Mouse (Mus musculus) intestine, embryonic 16.5 days (tissue): ENCODE measurements around the gene Shmt2. TPM values are rescaled to one million over a fixed set of nuclear protein-coding genes. Genes with fewer than 3 reads are reported as not detected.

Experiments used
- ATAC-seq: fragments of 200-750 bp; cut with Nextera tagmentation; 2 replicates; pipeline ENCODE4 v1.8.0; 2017; ENCODE audit warnings: moderate TSS enrichment, moderate library complexity
- H3K27ac ChIP-seq: fragments of 300-500 bp; sonication (generic); 2 replicates; pipeline ENCODE4 v1.5.1; 2014; ENCODE audit warnings: mild to moderate bottlenecking, low read length
- H3K27me3 ChIP-seq: fragments of 300-500 bp; sonication (generic); replicated peaks from 2 replicates; pipeline ENCODE4 v1.6.1; 2014; ENCODE audit warnings: low read length, control low read depth, mixed read lengths; ENCODE audit not compliant: control insufficient read depth, insufficient read depth
- H3K36me3 ChIP-seq: fragments of 300-500 bp; sonication (generic); 2 replicates; pipeline ENCODE4 v1.6.1; 2014; ENCODE audit warnings: low read length, control low read depth; ENCODE audit not compliant: control insufficient read depth, insufficient read depth
- H3K4me1 ChIP-seq: fragments of 300-500 bp; sonication (generic); 2 replicates; pipeline ENCODE4 v1.6.1; 2014; ENCODE audit warnings: low read length, control low read depth, mixed read lengths; ENCODE audit not compliant: control insufficient read depth, insufficient read depth
- H3K4me2 ChIP-seq: fragments of 300-500 bp; sonication (generic); 2 replicates; pipeline ENCODE4 v1.6.1; 2014; ENCODE audit warnings: low read depth, low read length, control low read depth
- H3K4me3 ChIP-seq: fragments of 300-500 bp; sonication (generic); 2 replicates; pipeline ENCODE4 v1.5.1; 2014; ENCODE audit warnings: mild to moderate bottlenecking, low read length
- H3K9ac ChIP-seq: fragments of 300-500 bp; sonication (generic); 2 replicates; pipeline ENCODE4 v1.6.1; 2014; ENCODE audit warnings: low read depth, low read length
- H3K9me3 ChIP-seq: fragments of 300-500 bp; sonication (generic); 2 replicates; pipeline ENCODE4 v1.6.1; 2016; ENCODE audit warnings: low read length, control low read depth; ENCODE audit not compliant: control insufficient read depth
- WGBS: fragments of 180-500 bp; shearing (Covaris S2); extraction: QIAGEN DNeasy Blood & Tissue Kit; methylation state at CpG from one replicate; pipeline ENCODE4 v1.1.7; 2014; 5-methylcytosine and 5-hydroxymethylcytosine counted together
- polyA plus RNA-seq: library from polyadenylated mRNA; unstranded; fragments of >200 nt; fragmentation: Nextera tagmentation; extraction: Ambion mirVana; gene quantifications from 2 replicates; pipeline ENCODE4 v1.2.1, GENCODE M21; 2015

Shmt2 gene
- polyA plus RNA-seq, 1 experiment from 2014 or later = 170 TPM

DNA sequence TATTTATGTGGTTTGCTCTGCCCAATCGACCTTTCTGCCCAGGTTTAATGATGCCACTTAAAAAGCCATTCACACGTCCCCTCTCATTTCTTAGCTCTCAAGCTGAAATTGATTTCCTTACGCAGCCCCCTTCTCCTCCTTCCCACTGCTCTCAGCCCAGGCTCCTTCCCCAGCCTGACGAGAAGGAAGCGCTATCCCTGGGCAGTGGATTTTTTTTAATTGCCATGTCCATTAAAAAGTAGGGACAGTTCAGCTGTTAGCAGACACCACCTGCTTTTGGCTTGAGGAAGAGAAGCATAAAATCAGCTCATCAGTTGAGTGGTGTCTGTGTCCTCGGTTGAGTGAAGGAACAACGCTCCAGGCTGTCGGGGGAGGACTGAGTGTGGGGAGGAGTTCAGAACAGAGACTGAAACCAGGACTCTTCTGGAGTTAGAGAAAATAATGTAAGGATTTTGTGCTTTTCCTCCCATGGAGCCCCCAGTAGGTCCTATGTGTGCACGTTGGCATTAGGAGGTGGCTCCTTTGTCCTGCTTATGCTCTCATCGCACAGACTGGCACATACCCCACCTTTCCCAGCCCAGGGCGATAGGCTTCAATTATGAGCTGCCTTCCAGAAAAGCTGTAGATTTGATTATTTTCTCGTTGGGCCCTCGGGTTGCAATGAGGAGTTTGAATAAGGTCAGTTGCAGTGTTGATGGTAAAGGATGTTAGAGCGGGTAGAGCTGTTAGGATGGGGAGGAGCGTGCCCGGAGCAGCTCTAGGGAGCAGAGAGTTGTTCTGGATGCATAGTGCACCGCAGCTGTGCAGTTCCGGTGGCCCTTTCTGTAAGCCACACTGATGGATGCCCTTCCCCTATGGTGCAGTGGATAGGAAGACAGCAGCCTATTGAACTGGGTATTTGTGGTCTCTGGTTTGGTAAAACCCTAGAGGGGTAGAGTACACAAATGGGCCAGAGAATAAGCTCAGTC lies 31.8 kb downstream of the Shmt2 start:
- Histone ChIP-seq H3K9me3 (no peaks in the 10 kb centered on the region), H3K9ac (no peak overlapping the region), H3K4me3 (no peak overlapping the region), H3K27ac (no peak overlapping the region), H3K36me3 (peaks cover 14% of the 10 kb centered on the region), H3K4me2 (no peak overlapping the region), H3K4me1 (no peaks in the 10 kb centered on the region), H3K27me3 (no peaks in the 10 kb centered on the region)
- ATAC-seq = no peak
- 85% methylated on average over 18 of the region's 18 CpGs for WGBS

DNA sequence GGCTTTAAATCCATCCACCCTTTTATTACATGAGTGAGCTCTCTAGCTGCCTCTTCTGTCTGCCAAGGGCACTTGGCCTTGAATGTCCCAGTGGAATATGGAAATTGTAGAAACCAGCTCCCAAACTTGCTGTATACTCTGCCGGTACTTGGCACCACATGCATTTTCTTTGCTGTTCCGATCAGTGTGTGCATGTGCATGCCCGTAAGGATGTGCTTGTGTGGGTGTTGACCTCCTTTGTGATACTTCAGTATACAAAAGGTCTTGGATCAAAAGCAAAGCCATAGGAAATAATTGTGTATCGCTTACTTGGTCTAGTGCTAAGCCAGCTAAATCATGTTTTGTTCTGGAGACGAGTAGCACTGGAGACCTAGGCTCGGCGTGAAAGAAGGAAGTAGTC lies 33.4 kb downstream of the Shmt2 start:
- H3K4me1 ChIP-seq = no peaks in the 10 kb centered on the region
- no peak overlapping the region for H3K27ac ChIP-seq
- no peak overlapping the region for H3K4me3 ChIP-seq
- H3K36me3 ChIP-seq = peaks cover 9% of the 10 kb centered on the region
- ATAC-seq = no peak
- no peaks in the 10 kb centered on the region for H3K27me3 ChIP-seq
- H3K4me2 ChIP-seq = no peak overlapping the region
- no peak overlapping the region for H3K9ac ChIP-seq
- 87% methylated on average over 7 of the region's 7 CpGs for WGBS
- no peaks in the 10 kb centered on the region for H3K9me3 ChIP-seq

DNA sequence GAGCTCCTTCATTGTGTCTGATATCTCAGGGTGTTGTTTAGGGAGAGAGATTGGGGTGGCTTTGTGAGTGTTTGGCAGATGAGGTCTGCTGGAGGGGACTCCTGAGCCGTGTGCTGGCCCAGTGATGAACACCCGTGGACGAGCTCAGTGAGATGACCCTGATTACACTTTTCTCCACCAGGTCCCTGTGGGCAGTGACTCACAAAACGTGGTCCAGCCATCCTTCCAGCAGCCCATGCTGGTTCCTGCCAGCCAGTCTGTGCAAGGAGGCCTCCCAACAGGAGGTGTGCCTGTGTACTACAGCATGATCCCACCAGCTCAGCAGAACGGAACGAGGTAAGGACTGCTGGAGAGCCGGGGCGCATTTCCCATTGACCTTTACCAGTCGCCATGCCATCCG lies 37.0 kb downstream of the Shmt2 start:
- H3K36me3 ChIP-seq = peaks cover 5% of the 10 kb centered on the region
- no peak overlapping the region for H3K9ac ChIP-seq
- no peak overlapping the region for H3K4me3 ChIP-seq
- H3K27me3 ChIP-seq = no peaks in the 10 kb centered on the region
- no peak overlapping the region for H3K4me2 ChIP-seq
- H3K27ac ChIP-seq = no peak overlapping the region
- no peaks in the 10 kb centered on the region for H3K9me3 ChIP-seq
- 89% methylated on average over 10 of the region's 10 CpGs for WGBS
- no peak for ATAC-seq
- no peaks in the 10 kb centered on the region; the same call in 1 of the 2 replicates for H3K4me1 ChIP-seq

DNA sequence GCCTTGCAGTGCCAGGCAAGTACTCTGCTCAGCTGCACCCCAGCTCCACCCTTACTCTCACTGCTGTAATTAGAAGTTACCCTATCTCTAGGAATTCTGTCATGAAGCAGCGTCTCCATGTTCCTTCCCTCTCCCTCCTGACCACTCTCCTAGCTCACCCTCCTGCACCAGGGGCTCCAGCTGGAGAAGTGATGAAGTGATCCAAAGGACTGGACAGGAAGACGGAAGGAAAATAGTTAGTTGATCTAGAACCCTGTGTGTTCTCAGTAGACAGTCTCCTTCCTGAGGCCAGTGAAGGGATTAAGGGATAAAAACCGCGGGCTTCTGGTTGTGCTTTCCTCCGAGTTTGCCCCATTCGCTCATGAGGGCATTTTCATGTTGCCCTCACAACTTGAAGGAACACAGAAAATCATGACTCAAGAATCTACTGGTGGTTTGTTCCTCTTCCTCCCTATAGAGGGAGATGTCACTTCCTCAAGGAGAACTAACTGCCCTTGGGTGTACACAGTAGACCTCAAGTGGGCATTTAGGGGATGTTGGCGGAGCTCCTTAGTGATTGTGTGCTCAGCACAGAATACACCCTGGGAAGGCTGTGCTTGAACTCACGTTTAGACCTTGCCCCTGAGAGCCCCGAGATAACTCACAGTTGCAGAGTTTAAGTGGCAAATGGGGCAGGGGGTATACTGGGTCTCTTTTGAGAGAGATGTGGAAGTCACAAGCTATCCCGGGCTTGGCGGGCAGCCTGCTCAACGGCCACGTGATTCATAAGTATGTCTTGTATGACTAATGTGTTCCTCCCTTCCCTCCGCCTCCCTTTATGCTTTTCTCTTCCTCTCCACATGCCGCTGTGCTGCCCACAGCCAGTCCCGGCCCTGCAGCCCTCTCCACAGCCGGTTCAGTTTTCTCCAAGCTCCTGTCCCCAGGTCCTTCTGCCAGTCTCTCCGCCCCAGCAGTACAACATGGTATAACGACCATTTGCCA lies 41.1 kb downstream of the Shmt2 start:
- H3K27ac ChIP-seq = 0 out of 2 replicates have a peak overlapping the region, but pooled peaks have one; percentile 11
- H3K9me3 ChIP-seq = no peaks in the 10 kb centered on the region
- 75% methylated on average over 19 of the region's 19 CpGs for WGBS
- no peaks in the 10 kb centered on the region for H3K27me3 ChIP-seq
- H3K36me3 ChIP-seq = peaks cover 8% of the 10 kb centered on the region
- H3K4me2 ChIP-seq = no peak overlapping the region
- no peaks in the 10 kb centered on the region; the same call in 1 of the 2 replicates for H3K4me1 ChIP-seq
- ATAC-seq = peak; percentile 58
- no peak overlapping the region for H3K9ac ChIP-seq
- H3K4me3 ChIP-seq = no peak overlapping the region

DNA sequence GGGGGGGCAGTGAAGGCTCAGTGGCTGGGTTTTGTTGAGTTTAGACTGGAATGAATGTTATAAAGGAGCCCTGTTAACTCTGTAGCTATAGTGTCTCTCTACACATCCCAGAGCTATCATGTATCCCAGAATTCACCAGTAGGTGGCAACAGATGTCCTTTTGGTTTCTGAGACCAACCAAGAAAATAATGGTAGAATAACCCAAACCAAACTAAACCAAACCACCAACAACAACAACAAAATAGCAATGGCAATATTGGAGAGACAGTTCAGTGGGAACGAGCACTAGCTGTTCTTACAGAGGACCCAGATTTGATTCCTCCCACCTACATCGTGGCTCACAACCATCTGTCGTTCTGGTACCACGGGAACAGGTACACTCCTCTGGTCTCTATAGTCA lies 43.1 kb downstream of the Shmt2 start:
- no peak overlapping the region for H3K4me3 ChIP-seq
- no peak overlapping the region for H3K27ac ChIP-seq
- no peak overlapping the region for H3K9ac ChIP-seq
- ATAC-seq = no peak
- H3K4me2 ChIP-seq = no peak overlapping the region
- H3K9me3 ChIP-seq = no peaks in the 10 kb centered on the region
- 95% methylated on average over 4 of the region's 4 CpGs for WGBS
- H3K36me3 ChIP-seq = peaks cover 3% of the 10 kb centered on the region
- no peaks in the 10 kb centered on the region for H3K27me3 ChIP-seq
- no peaks in the 10 kb centered on the region; the same call in 1 of the 2 replicates for H3K4me1 ChIP-seq

DNA sequence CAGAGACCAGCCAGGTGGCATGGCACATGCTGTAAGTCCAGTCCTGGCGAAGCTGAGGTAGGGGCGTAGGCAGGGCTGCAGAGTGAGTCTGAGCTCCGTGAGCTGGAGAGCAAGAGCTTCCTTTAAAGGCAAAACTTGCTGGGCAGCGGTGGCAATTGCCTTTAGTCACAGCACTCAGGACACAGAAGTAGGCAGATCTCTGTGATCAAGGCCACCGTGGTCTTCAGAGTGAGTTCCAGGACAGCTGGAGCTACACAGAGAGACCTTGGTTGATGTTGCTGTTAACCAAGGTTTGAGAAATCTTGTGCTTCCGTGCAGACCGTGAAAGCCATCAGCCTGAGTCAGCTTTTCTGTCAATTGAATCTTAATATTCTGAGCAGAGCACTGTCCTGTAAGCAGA lies 44.9 kb downstream of the Shmt2 start:
- Histone ChIP-seq H3K27me3 (no peaks in the 10 kb centered on the region), H3K27ac (no peak overlapping the region), H3K9me3 (no peaks in the 10 kb centered on the region), H3K4me3 (no peak overlapping the region), H3K36me3 (peaks cover 3% of the 10 kb centered on the region), H3K4me1 (no peaks in the 10 kb centered on the region; the same call in 1 of the 2 replicates), H3K9ac (no peak overlapping the region), H3K4me2 (no peak overlapping the region)
- no peak for ATAC-seq
- WGBS = 82% methylated on average over 7 of the region's 7 CpGs

DNA sequence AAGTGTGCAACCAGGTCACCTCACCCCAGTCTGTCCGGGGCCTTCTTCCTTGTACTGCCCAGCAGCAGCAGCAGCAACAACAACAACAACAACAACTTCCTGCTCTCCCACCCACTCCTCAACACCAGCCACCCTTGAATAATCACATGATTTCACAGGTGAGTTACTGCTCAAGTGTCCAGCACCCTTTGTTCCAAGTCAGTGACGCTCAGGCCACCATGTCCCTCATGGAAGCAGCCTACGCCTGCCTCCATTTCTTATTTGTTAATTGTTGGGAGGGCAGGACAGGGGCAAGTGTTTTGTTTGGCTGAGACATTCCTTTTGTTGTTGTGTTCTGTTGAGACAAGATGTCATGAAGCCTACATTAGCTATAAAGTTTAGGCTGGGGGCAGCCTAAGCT lies 45.7 kb downstream of the Shmt2 start:
- 76% methylated on average over 3 of the region's 3 CpGs for WGBS
- H3K27me3 ChIP-seq = no peaks in the 10 kb centered on the region
- ATAC-seq = no peak
- H3K27ac ChIP-seq = no peak overlapping the region
- peaks cover 5% of the 10 kb centered on the region for H3K36me3 ChIP-seq
- H3K4me1 ChIP-seq = no peaks in the 10 kb centered on the region; the same call in 1 of the 2 replicates
- no peak overlapping the region for H3K4me2 ChIP-seq
- H3K4me3 ChIP-seq = no peak overlapping the region
- H3K9me3 ChIP-seq = no peaks in the 10 kb centered on the region
- H3K9ac ChIP-seq = no peak overlapping the region

DNA sequence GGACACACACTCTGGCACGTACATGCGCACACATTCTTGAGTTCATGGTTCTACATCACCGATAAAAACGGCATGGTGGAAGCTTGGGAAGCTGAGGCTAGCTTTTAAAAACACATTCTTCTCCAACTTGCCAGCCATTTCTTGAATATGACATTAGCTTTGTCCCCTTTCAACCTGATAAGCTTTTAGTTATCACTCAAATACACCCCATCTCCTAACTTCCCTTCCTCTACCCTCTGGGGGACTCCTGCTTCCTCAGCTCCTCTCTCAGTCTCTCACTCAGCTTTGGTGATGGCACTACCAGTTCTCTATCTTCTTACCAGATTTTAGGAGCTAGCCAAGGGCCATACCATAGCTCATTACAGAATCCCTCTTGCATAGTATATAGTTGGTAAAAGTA lies 47.1 kb downstream of the Shmt2 start:
- ATAC-seq = no peak
- Histone ChIP-seq H3K27me3 (no peaks in the 10 kb centered on the region), H3K4me1 (no peaks in the 10 kb centered on the region; the same call in 1 of the 2 replicates), H3K9me3 (no peaks in the 10 kb centered on the region), H3K4me2 (no peak overlapping the region), H3K9ac (no peak overlapping the region), H3K27ac (no peak overlapping the region), H3K4me3 (no peak overlapping the region), H3K36me3 (peaks cover 7% of the 10 kb centered on the region)
- 95% methylated on average over 4 of the region's 4 CpGs for WGBS

DNA sequence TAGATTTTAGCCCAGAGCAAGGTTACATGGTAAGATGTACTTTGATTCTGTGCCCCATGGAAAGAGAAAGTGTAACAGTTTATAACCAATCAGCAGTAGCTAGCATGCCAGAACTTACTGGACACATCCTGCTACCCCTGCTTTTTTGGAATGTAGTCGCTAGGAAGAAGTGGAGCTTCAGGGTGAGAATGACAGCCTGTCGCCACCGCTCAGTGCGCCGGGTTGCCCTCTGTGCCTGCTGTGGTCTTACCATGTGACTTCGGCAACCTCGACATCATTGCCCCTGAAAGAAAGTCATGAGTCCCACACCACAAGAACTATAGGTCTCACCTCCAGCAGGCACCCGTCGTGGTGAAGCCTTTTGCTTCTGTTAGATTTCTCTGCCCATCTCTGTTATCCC lies 49.5 kb downstream of the Shmt2 start:
- ATAC-seq = no peak
- no peak overlapping the region for H3K4me2 ChIP-seq
- H3K27ac ChIP-seq = no peak overlapping the region
- peaks cover 8% of the 10 kb centered on the region for H3K36me3 ChIP-seq
- H3K9me3 ChIP-seq = no peaks in the 10 kb centered on the region
- H3K4me3 ChIP-seq = no peak overlapping the region
- no peak overlapping the region for H3K9ac ChIP-seq
- WGBS = 90% methylated on average over 9 of the region's 9 CpGs
- H3K27me3 ChIP-seq = no peaks in the 10 kb centered on the region
- H3K4me1 ChIP-seq = no peaks in the 10 kb centered on the region; the same call in 1 of the 2 replicates
